ENCODE assay signal across 11 mouse cellular contexts in the genomic region with DNA sequence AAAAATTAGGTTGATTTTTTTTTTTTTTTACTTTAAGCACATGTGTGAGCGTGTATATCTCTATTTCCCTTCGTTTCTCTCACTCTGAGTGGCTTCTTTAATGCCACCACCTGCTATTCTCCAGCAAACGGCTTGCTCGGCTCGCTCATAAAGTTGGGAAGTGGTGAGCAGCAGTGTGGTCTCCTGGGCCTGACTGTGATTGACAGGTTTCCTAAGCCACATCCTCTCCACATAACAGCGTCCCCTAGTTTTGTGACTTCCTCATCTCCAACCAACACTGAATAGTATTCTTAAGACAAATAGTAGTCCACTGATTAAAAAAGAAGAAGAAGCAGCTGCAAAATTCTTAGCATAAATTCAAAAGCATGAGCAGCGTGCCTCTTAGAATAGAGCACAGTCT.
DNase-seq lines count a peak whose midpoint lies in the region; ATAC-seq lines count a peak whose summit lies in the region.
"Had no signal": no experiment of that assay in that cellular context is flagged by ENCODE, and none has a peak within 500 bp of the region (broad histone marks: within the 10 kb centered on the region; RNA-seq: fewer than 3 reads in every experiment).

No protein-coding gene starts in this region.

- DNase-seq in 416B (ENCODE audit: low read depth) = peak; percentile 91
- DNase-seq in induced T-regulatory cell, adult 2 months (ENCODE audit: low read depth) = peak; percentile 7
- peak; percentile 30 for DNase-seq in naive thymus-derived CD4-positive, alpha-beta T cell, adult 2 months (ENCODE audit: low read depth)
- no peak for DNase-seq in gastrocnemius, adult 18-20 months (ENCODE audit: low spot score)
- DNase-seq in cerebellum, adult 9-11 months = no peak
- DNase-seq: cerebellum, adult 18-20 months; layer of hippocampus, adult 9-11 months; lung, adult 2 months; spleen, adult 18-20 months had no signal

- peak; percentile 55 for ATAC-seq in CD4-positive, CD25-positive, alpha-beta regulatory T cell, adult 4 months
- ATAC-seq in cerebellum, adult (ENCODE audit: insufficient number of reproducible peaks, low FRiP score, low TSS enrichment) = no peak

Comparison
In these comparisons a context has a peak if more than half of its experiments do, and no peak if none do; other contexts are left out.
1. DNase-seq: peak in 416B (single experiment), induced T-regulatory cell, adult 2 months (single experiment) and naive thymus-derived CD4-positive, alpha-beta T cell, adult 2 months (single experiment); none in gastrocnemius, adult 18-20 months (single experiment) and cerebellum, adult 9-11 months (single experiment).